Mouse (Mus musculus): ENCODE results near the gene Rasl10b. TPM values are rescaled to one million over a fixed set of nuclear protein-coding genes. Genes with fewer than 3 reads are reported as not detected.

Gene Rasl10b
- 99.0 and 107 TPM in 2 replicates for total RNA-seq (2014; rRNA removed)
- 38.4 and 38.6 TPM in 2 replicates for polyA plus RNA-seq (2015; fragmentation: Nextera tagmentation; extraction: Ambion mirVana)

DNA sequence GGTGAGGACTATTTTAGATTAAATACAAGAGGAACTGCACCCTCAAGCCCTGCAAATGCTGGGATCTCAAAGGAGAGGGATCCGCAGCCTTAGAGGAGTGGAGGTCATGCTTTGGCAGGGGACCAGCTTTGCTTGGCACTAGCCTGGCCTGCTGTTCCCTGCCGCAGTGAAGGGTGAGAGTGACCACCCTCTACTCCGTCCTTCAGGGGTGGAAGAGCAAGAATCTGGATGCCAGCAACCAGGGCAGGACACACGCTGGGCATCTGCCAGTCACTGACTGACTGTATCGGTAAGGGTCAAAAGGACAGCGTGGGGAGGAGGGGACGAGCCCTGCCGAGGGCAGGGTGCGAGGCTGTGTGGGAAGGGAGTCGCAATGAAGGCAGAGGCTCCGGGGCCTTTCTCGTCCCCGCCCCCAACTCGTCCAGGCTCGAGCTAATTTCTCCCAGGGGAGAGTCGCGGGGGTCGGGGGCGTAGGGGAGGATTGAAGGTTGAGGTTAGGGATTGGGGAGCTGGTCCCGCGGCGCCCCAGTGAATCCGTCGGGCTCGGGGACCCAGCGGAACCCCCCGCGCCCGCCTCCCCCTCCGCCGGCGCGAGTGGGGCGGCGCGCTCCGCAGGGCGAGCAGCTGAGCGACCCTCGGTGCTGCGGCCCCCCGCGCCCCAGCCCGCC, at the start of gene Rasl10b:
Gene Rasl10b, plus strand, starts transcription at position 51 of the 668 bp plus-strand sequence.
- H3K4me1 ChIP-seq (ENCODE audit: insufficient read depth), result peaks cover 4% of the 10 kb centered on the region; the same call in 1 of the 2 replicates
- H3K27ac ChIP-seq (ENCODE audit: low read depth, low read length), result peak within 1 kb of the TSS; percentile 36
- under 1% methylated on average over 42 of the region's 44 CpGs for WGBS
- no peaks in the 10 kb centered on the region for H3K27me3 ChIP-seq (ENCODE audit: insufficient read depth, low read length)
- TF ChIP-seq CTCF (IDR thresholded peaks at IDR 0.05; ENCODE audit: low read depth), result no peak
- no peaks in the 10 kb centered on the region for H3K9me3 ChIP-seq (ENCODE audit: low read length)
- H3K4me2 ChIP-seq (ENCODE audit: low read depth), result peak within 1 kb of the TSS; percentile 91
- DNase-seq (peak; percentile 65), ATAC-seq (peak; percentile 93)
- H3K36me3 ChIP-seq (ENCODE audit: insufficient read depth), result 0 out of 2 replicates have a peak, but pooled peaks cover 4% of the 10 kb centered on the region
- peak within 1 kb of the TSS; percentile 97 for H3K4me3 ChIP-seq (ENCODE audit: low read depth, low read length)
- peak within 1 kb of the TSS; percentile 77 for H3K9ac ChIP-seq

DNA sequence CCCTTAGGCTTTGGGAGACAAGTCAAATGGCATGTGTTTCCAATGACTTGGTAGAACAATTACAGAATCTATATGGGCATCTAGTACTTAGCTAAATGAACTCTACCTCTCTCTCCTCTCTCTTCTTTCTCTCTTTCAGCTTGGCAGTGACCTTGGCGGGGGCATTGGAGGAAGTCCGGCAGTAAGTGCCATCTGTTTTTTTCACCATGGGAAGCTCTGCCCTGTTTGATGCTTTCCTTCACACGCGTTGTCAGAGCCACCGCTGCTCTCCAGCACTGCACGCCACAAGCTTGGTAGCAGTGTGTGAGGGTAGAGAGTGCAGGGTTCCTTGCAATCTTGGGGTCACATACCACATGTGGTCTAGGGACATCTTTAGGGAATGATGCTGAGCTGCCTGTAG, 44.3 kb upstream of the Rasl10b start:
- H3K4me1 ChIP-seq (ENCODE audit: insufficient read depth), result no peaks in the 10 kb centered on the region
- no peaks in the 10 kb centered on the region for H3K9me3 ChIP-seq (ENCODE audit: low read length)
- H3K36me3 ChIP-seq (ENCODE audit: insufficient read depth), result peaks cover 48% of the 10 kb centered on the region
- H3K27ac ChIP-seq (ENCODE audit: low read depth, low read length), result no peak overlapping the region
- no peak overlapping the region for H3K4me3 ChIP-seq (ENCODE audit: low read depth, low read length)
- TF ChIP-seq CTCF (IDR thresholded peaks at IDR 0.05; ENCODE audit: low read depth), result no peak
- no peaks in the 10 kb centered on the region for H3K27me3 ChIP-seq (ENCODE audit: insufficient read depth, low read length)
- WGBS, result 91% methylated on average over 6 of the region's 6 CpGs
- H3K4me2 ChIP-seq (ENCODE audit: low read depth), result no peak overlapping the region
- ATAC-seq, result no peak
- H3K9ac ChIP-seq, result no peak overlapping the region
- DNase-seq, result no peak

DNA sequence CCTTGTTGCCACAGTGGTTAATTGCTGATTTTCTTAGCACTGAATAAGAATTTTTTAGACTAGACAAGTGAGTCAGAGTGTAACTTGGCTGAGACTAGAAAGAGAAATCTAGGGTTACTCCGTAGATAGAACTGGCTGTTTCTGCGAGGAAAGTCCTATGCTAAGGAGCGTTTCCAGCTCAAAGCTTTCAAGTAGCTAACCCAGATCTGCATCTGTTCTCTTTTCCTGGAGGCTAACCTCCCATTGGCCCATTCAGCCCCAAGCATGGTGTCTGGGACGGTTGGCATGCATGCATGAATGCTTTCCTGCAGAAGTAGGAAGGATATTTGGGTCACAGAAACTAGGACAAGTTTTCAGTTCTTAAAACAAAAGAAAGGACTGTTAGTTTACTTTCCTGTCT, 37.7 kb upstream of the Rasl10b start:
- Histone ChIP-seq H3K9me3 (ENCODE audit: low read length) (no peaks in the 10 kb centered on the region), H3K27ac (ENCODE audit: low read depth, low read length) (no peak overlapping the region), H3K4me2 (ENCODE audit: low read depth) (no peak overlapping the region), H3K27me3 (ENCODE audit: insufficient read depth, low read length) (no peaks in the 10 kb centered on the region), H3K4me3 (ENCODE audit: low read depth, low read length) (no peak overlapping the region), H3K36me3 (ENCODE audit: insufficient read depth) (peaks cover 64% of the 10 kb centered on the region), H3K9ac (no peak overlapping the region), H3K4me1 (ENCODE audit: insufficient read depth) (no peaks in the 10 kb centered on the region)
- 61% methylated on average over 4 of the region's 4 CpGs for WGBS
- TF ChIP-seq CTCF (IDR thresholded peaks at IDR 0.05; ENCODE audit: low read depth), result no peak
- ATAC-seq, result no peak
- DNase-seq, result no peak

DNA sequence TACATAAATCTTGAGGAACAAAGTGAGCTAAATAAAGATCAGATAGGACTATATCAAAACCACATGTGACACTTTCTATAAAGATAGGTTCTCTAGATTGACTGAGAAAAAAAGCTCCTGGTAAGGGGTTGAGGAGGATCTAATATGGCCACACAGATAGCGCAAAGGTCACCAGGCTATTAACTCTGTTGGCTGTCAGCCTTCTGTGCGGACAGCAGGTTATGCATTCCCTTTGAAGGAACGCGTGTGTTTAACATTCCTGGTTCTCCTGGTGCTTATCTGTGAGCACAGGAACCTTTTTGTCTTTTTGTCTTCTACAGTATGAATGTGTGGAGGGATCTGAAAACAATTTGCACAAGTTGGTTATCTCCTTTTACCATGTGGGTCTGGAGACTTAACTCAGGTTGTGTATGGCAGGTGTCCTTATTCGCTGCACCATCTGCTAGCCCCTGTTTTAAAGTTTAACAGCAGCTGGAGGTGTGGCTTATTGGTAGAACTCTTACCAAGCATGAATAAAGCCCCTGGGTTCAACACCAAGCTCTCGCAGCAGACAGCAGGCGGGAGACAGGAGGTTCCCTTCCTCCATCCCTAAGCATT, 29.1 kb upstream of the Rasl10b start:
- Histone ChIP-seq H3K36me3 (ENCODE audit: insufficient read depth) (peaks cover 28% of the 10 kb centered on the region), H3K4me1 (ENCODE audit: insufficient read depth) (no peaks in the 10 kb centered on the region), H3K27me3 (ENCODE audit: insufficient read depth, low read length) (no peaks in the 10 kb centered on the region), H3K27ac (ENCODE audit: low read depth, low read length) (no peak overlapping the region), H3K9ac (no peak overlapping the region), H3K9me3 (ENCODE audit: low read length) (no peaks in the 10 kb centered on the region), H3K4me2 (ENCODE audit: low read depth) (no peak overlapping the region), H3K4me3 (ENCODE audit: low read depth, low read length) (no peak overlapping the region)
- no peak for TF ChIP-seq CTCF (IDR thresholded peaks at IDR 0.05; ENCODE audit: low read depth)
- no peak for ATAC-seq
- no peak for DNase-seq
- WGBS, result 86% methylated on average over 7 of the region's 7 CpGs

GRCm38 (mm10) chr11:83382876-83383531, 25.9 kb upstream of the Rasl10b start:
- no peak overlapping the region for H3K4me3 ChIP-seq (ENCODE audit: low read depth, low read length)
- no peaks in the 10 kb centered on the region for H3K27me3 ChIP-seq (ENCODE audit: insufficient read depth, low read length)
- DNase-seq (peak; percentile 24), ATAC-seq (peak; percentile 92)
- H3K4me1 ChIP-seq (ENCODE audit: insufficient read depth), result 0 out of 2 replicates have a peak, but pooled peaks cover 6% of the 10 kb centered on the region
- H3K36me3 ChIP-seq (ENCODE audit: insufficient read depth), result peaks cover 24% of the 10 kb centered on the region
- H3K4me2 ChIP-seq (ENCODE audit: low read depth), result no peak overlapping the region
- no peak for TF ChIP-seq CTCF (IDR thresholded peaks at IDR 0.05; ENCODE audit: low read depth)
- H3K27ac ChIP-seq (ENCODE audit: low read depth, low read length), result peak overlapping the region; percentile 67
- H3K9me3 ChIP-seq (ENCODE audit: low read length), result no peaks in the 10 kb centered on the region
- H3K9ac ChIP-seq, result no peak overlapping the region
- 33% methylated on average over 9 of the region's 9 CpGs for WGBS

DNA sequence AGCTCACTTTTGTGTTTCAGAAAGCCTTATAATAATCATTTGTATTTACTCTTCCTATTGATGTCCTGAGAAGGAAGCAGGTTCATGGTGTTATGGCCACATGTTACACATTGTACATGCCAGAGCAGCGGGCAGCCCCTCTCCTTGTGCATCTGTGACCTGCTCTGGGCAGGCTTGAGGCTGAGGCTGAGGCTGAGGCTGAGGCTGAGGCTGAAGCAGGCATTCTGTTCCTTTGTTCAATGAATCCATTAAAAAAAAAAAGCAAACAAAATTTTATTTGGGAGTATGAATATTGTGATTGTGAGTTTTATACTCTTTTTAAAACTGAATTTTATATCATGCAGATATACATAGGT, 25.4 kb upstream of the Rasl10b start:
- Histone ChIP-seq H3K9me3 (ENCODE audit: low read length) (no peaks in the 10 kb centered on the region), H3K36me3 (ENCODE audit: insufficient read depth) (peaks cover 19% of the 10 kb centered on the region), H3K4me1 (ENCODE audit: insufficient read depth) (0 out of 2 replicates have a peak, but pooled peaks cover 6% of the 10 kb centered on the region), H3K9ac (no peak overlapping the region), H3K27ac (ENCODE audit: low read depth, low read length) (0 out of 2 replicates have a peak overlapping the region, but pooled peaks have one; percentile 42), H3K4me3 (ENCODE audit: low read depth, low read length) (no peak overlapping the region), H3K27me3 (ENCODE audit: insufficient read depth, low read length) (no peaks in the 10 kb centered on the region), H3K4me2 (ENCODE audit: low read depth) (no peak overlapping the region)
- ATAC-seq (peak; percentile 36; the same call in 1 of the 2 replicates), DNase-seq (no peak)
- 51% methylated on average over 1 of the region's 1 CpGs for WGBS
- TF ChIP-seq CTCF (IDR thresholded peaks at IDR 0.05; ENCODE audit: low read depth), result no peak

DNA sequence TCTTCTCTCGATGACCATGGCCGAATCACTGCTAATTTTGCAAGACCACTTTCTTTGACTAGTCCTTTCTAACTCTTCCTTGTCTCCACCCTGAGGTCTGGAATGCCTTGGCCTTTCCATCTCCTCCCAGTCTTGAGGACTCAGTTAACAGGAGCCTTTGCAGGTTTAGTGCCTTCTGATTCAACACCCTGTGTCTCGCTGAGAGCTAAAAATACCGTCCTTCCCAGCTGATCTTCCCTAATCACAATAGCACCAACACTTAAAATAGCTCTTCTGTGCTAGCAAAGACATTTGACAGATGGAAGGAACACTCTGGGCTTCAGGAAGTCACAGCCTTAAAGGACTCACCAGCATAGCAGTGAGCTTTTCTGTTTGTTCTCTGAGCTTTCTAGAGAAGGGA, 15.9 kb upstream of the Rasl10b start:
- Histone ChIP-seq H3K27ac (ENCODE audit: low read depth, low read length) (peak overlapping the region; percentile 22; the same call in 1 of the 2 replicates), H3K4me2 (ENCODE audit: low read depth) (no peak overlapping the region), H3K27me3 (ENCODE audit: insufficient read depth, low read length) (no peaks in the 10 kb centered on the region), H3K36me3 (ENCODE audit: insufficient read depth) (peaks cover 46% of the 10 kb centered on the region), H3K4me1 (ENCODE audit: insufficient read depth) (no peaks in the 10 kb centered on the region), H3K9me3 (ENCODE audit: low read length) (no peaks in the 10 kb centered on the region), H3K9ac (no peak overlapping the region), H3K4me3 (ENCODE audit: low read depth, low read length) (no peak overlapping the region)
- DNase-seq, result no peak
- WGBS, result 77% methylated on average over 4 of the region's 4 CpGs
- TF ChIP-seq CTCF (IDR thresholded peaks at IDR 0.05; ENCODE audit: low read depth), result no peak
- no peak for ATAC-seq

Measured in forebrain, postnatal 0 days (tissue).